Mouse (Mus musculus) lung, embryonic 15.5 days (tissue): ENCODE results near the gene Gab1. TPM values are rescaled to one million over a fixed set of nuclear protein-coding genes. Genes with fewer than 3 reads are reported as not detected.
A peak's percentile ranks its signal among the peaks of the same experiment; 100 is the strongest.

ENCODE experiments used
- ATAC-seq: fragments of 200-750 bp; cut with Nextera tagmentation; 2 replicates; pipeline ENCODE4 v1.8.0; 2017; ENCODE audit warnings: moderate number of reproducible peaks, borderline replicate concordance; ENCODE audit not compliant: low FRiP score, low TSS enrichment; ENCODE audit errors: extremely low read depth
- H3K27ac ChIP-seq: fragments of 300-500 bp; sonication (generic); 2 replicates; pipeline ENCODE4 v1.5.1; 2015; ENCODE audit warnings: moderate library complexity, mild to moderate bottlenecking, inconsistent platforms
- H3K27me3 ChIP-seq: fragments of 300-500 bp; sonication (generic); 2 replicates; pipeline ENCODE4 v1.6.1; 2015; ENCODE audit warnings: inconsistent platforms
- H3K36me3 ChIP-seq: fragments of 300-500 bp; sonication (generic); 2 replicates; pipeline ENCODE4 v1.6.1; 2015; ENCODE audit warnings: inconsistent platforms
- H3K4me1 ChIP-seq: fragments of 300-500 bp; sonication (generic); 2 replicates; pipeline ENCODE4 v1.6.1; 2015; ENCODE audit warnings: inconsistent platforms
- H3K4me2 ChIP-seq: fragments of 300-500 bp; sonication (generic); 2 replicates; pipeline ENCODE4 v1.6.1; 2015; ENCODE audit warnings: inconsistent platforms, mild to moderate bottlenecking, moderate library complexity
- H3K4me3 ChIP-seq: fragments of 300-500 bp; sonication (generic); 2 replicates; pipeline ENCODE4 v1.5.1; 2015; ENCODE audit warnings: mild to moderate bottlenecking, inconsistent platforms
- H3K9ac ChIP-seq: fragments of 300-500 bp; sonication (generic); 2 replicates; pipeline ENCODE4 v1.6.1; 2015; ENCODE audit warnings: inconsistent platforms
- H3K9me3 ChIP-seq: fragments of 300-500 bp; sonication (generic); 2 replicates; pipeline ENCODE4 v1.6.1; 2016; ENCODE audit warnings: inconsistent platforms
- WGBS: fragments of 180-500 bp; shearing (Covaris S2); methylation state at CpG from one replicate; pipeline ENCODE4 v1.1.7; 2015; 5-methylcytosine and 5-hydroxymethylcytosine counted together
- polyA plus RNA-seq: library from polyadenylated mRNA; unstranded; fragments of >200 nt; fragmentation: Nextera tagmentation; extraction: Ambion mirVana; gene quantifications from 2 replicates; pipeline ENCODE4 v1.2.1, GENCODE M21; 2015

Gene Gab1
- 20.2 and 22.2 TPM in 2 replicates for polyA plus RNA-seq

- H3K27me3 ChIP-seq, result no peaks in the 10 kb centered on the region
- H3K27ac ChIP-seq, result peak within 1 kb of the TSS; percentile 100
- WGBS, result under 1% methylated on average over 56 of the region's 70 CpGs
- peak within 1 kb of the TSS; percentile 95 for H3K9ac ChIP-seq
- peak within 1 kb of the TSS; percentile 92 for H3K4me3 ChIP-seq
- H3K4me1 ChIP-seq, result peaks cover 28% of the 10 kb centered on the region
- H3K9me3 ChIP-seq, result no peaks in the 10 kb centered on the region
- H3K36me3 ChIP-seq, result no peaks in the 10 kb centered on the region
- ATAC-seq, result peak; percentile 96
- H3K4me2 ChIP-seq, result peak within 1 kb of the TSS; percentile 76
These were observed at the start of gene Gab1 for GRCm38 (mm10) chr8:80880196-80881106. Gene Gab1 (minus strand): TSS chr8:80880519.

- Histone ChIP-seq H3K27ac (peak overlapping the region; percentile 25; the same call in 1 of the 2 replicates), H3K4me3 (no peak overlapping the region), H3K27me3 (no peaks in the 10 kb centered on the region), H3K9ac (no peak overlapping the region), H3K4me2 (no peak overlapping the region), H3K4me1 (peaks cover 14% of the 10 kb centered on the region; the same call in 1 of the 2 replicates), H3K9me3 (no peaks in the 10 kb centered on the region), H3K36me3 (no peaks in the 10 kb centered on the region)
- ATAC-seq, result peak; percentile 23; the same call in 1 of the 2 replicates
These were observed 48.5 kb upstream of the Gab1 start for GRCm38 (mm10) chr8:80928770-80929169.

GRCm38 (mm10) chr8:80923794-80924316 lies 43.5 kb upstream of the Gab1 start:
- H3K9ac ChIP-seq, result no peak overlapping the region
- peak overlapping the region; percentile 87 for H3K27ac ChIP-seq
- H3K4me2 ChIP-seq, result no peak overlapping the region
- no peak overlapping the region for H3K4me3 ChIP-seq
- 0 out of 2 replicates have a peak, but pooled peaks have one; percentile 6 for ATAC-seq
- peaks cover 25% of the 10 kb centered on the region for H3K4me1 ChIP-seq
- H3K9me3 ChIP-seq, result no peaks in the 10 kb centered on the region
- 58% methylated on average over 9 of the region's 9 CpGs for WGBS
- no peaks in the 10 kb centered on the region for H3K36me3 ChIP-seq
- no peaks in the 10 kb centered on the region for H3K27me3 ChIP-seq

DNA sequence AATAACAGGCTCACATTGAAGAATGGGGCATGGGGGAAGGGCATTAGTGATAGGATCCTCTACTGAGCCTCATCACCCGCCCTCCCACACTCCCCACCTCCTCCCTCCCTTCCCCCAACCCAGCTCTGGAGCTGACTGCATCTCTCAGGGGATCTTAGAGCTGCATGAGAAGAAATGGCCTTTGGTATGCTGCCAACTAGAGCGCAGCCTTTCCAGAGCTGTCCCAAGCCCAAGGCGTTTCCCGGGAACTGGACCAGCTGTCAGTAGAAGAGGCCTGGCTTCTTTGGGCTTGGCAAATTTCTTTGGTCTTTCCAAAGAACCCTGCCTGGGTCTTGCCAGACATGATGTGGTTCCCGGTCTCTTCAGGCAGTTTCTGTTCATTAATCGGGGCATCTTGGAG lies 42.3 kb upstream of the Gab1 start:
- H3K4me1 ChIP-seq, result peaks cover 20% of the 10 kb centered on the region
- H3K4me3 ChIP-seq, result no peak overlapping the region
- no peak overlapping the region for H3K4me2 ChIP-seq
- ATAC-seq, result peak; percentile 94
- WGBS, result 32% methylated on average over 6 of the region's 6 CpGs
- no peaks in the 10 kb centered on the region for H3K36me3 ChIP-seq
- H3K27me3 ChIP-seq, result no peaks in the 10 kb centered on the region
- H3K27ac ChIP-seq, result peak overlapping the region; percentile 87
- no peaks in the 10 kb centered on the region for H3K9me3 ChIP-seq
- no peak overlapping the region for H3K9ac ChIP-seq

GRCm38 (mm10) chr8:80919130-80919529 lies 38.8 kb upstream of the Gab1 start:
- Histone ChIP-seq H3K9ac (no peak overlapping the region), H3K4me2 (no peak overlapping the region), H3K4me1 (peaks cover 18% of the 10 kb centered on the region), H3K27ac (no peak overlapping the region), H3K36me3 (no peaks in the 10 kb centered on the region), H3K27me3 (no peaks in the 10 kb centered on the region), H3K9me3 (no peaks in the 10 kb centered on the region), H3K4me3 (no peak overlapping the region)
- no peak for ATAC-seq
- WGBS, result 81% methylated on average over 4 of the region's 4 CpGs

GRCm38 (mm10) chr8:80918531-80918930 lies 38.2 kb upstream of the Gab1 start:
- WGBS, result 89% methylated on average over 6 of the region's 6 CpGs
- no peak overlapping the region for H3K9ac ChIP-seq
- H3K36me3 ChIP-seq, result no peaks in the 10 kb centered on the region
- no peaks in the 10 kb centered on the region for H3K9me3 ChIP-seq
- H3K27ac ChIP-seq, result no peak overlapping the region
- peaks cover 18% of the 10 kb centered on the region for H3K4me1 ChIP-seq
- H3K4me3 ChIP-seq, result no peak overlapping the region
- no peak overlapping the region for H3K4me2 ChIP-seq
- ATAC-seq, result no peak
- H3K27me3 ChIP-seq, result no peaks in the 10 kb centered on the region

- Histone ChIP-seq H3K4me1 (peaks cover 15% of the 10 kb centered on the region), H3K27me3 (no peaks in the 10 kb centered on the region), H3K4me3 (no peak overlapping the region), H3K36me3 (no peaks in the 10 kb centered on the region), H3K27ac (peak overlapping the region; percentile 29; the same call in 1 of the 2 replicates), H3K9me3 (no peaks in the 10 kb centered on the region), H3K4me2 (no peak overlapping the region), H3K9ac (no peak overlapping the region)
- no peak for ATAC-seq
- 60% methylated on average over 11 of the region's 11 CpGs for WGBS
These were observed 36.3 kb upstream of the Gab1 start for GRCm38 (mm10) chr8:80916463-80917235.

DNA sequence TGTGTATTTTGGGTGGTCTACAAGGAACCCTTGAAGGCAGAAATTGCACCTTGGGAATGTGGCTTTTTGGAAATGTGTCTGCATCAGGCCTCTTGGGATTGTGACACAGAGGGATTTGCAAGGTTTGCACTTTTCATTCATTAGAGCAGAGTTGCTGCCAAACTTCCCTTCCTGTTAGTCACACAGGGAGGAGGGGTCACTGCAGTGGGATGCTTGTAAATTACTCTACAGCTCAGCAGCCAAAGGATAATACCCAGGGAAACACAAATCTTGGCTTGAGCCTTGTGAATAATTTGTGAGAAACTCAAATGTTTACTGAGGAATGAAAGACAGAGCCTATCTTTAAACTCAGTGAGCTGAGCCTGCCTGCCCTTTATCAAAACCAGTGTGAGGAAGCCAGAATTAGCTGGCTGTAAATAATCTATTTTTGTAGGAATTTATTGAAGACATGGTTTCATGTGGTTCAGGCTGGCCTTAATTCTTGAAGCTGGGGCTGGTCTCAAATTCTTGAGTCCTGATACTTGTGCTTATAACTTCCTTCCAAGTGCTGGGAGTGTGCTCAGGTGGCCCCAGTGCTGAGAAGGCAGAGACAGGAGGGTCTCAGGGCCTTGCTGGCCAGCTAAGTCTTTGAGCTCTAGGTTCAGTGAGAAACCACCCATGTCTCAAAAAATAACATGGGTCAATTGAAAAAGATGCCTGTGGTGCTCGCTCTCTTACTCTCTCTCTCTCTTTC lies 32.9 kb upstream of the Gab1 start:
- no peak overlapping the region for H3K9ac ChIP-seq
- H3K27ac ChIP-seq, result peak overlapping the region; percentile 91
- H3K4me1 ChIP-seq, result peaks cover 18% of the 10 kb centered on the region
- no peaks in the 10 kb centered on the region for H3K9me3 ChIP-seq
- WGBS, result 100% methylated on average over 1 of the region's 1 CpGs
- no peak overlapping the region for H3K4me3 ChIP-seq
- ATAC-seq, result peak; percentile 89
- no peaks in the 10 kb centered on the region for H3K27me3 ChIP-seq
- H3K36me3 ChIP-seq, result no peaks in the 10 kb centered on the region
- H3K4me2 ChIP-seq, result no peak overlapping the region

GRCm38 (mm10) chr8:80911400-80911799 lies 31.1 kb upstream of the Gab1 start:
- no peak overlapping the region for H3K4me2 ChIP-seq
- H3K36me3 ChIP-seq, result no peaks in the 10 kb centered on the region
- WGBS, result 82% methylated on average over 5 of the region's 5 CpGs
- H3K4me3 ChIP-seq, result no peak overlapping the region
- H3K27me3 ChIP-seq, result no peaks in the 10 kb centered on the region
- H3K4me1 ChIP-seq, result peaks cover 19% of the 10 kb centered on the region
- no peak overlapping the region for H3K27ac ChIP-seq
- no peaks in the 10 kb centered on the region for H3K9me3 ChIP-seq
- no peak for ATAC-seq
- H3K9ac ChIP-seq, result no peak overlapping the region

DNA sequence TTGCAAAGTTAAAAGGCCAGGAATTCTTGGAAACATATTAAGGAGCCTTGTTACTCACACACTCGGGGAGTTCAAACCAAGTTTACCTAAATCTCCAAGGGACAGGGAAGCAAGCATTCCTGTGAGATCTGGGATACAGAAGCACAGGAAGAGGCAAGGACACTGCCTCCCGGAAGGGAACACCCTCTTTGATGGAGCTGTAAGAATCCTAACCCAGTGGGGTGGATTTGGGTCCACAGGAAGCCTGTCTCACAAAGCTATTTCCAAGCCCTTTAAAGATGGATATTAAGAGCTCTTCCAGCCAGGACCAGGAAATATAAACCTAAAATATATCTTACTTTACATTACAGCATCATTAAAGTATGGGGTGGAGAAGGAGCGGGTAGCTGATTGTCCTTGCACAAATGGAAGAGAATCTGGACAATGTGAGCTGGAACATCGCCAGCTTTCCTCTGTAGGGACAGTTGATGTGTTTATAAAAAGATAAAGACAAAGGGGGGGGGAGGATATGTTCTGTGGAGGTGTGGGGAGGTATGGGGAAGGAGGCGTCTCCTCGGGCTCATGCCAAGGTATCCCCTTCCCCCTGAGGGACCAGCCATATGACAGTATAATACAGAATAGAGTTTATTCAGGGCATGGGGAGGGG lies 28.1 kb upstream of the Gab1 start:
- no peaks in the 10 kb centered on the region for H3K27me3 ChIP-seq
- no peaks in the 10 kb centered on the region for H3K9me3 ChIP-seq
- H3K4me2 ChIP-seq, result no peak overlapping the region; the same call in 1 of the 2 replicates
- WGBS, result 22% methylated on average over 6 of the region's 6 CpGs
- ATAC-seq, result peak; percentile 36; the same call in 1 of the 2 replicates
- peaks cover 12% of the 10 kb centered on the region for H3K4me1 ChIP-seq
- no peaks in the 10 kb centered on the region for H3K36me3 ChIP-seq
- H3K4me3 ChIP-seq, result no peak overlapping the region
- no peak overlapping the region for H3K9ac ChIP-seq
- peak overlapping the region; percentile 55 for H3K27ac ChIP-seq

- ATAC-seq, result no peak
- H3K9me3 ChIP-seq, result no peaks in the 10 kb centered on the region
These were observed 22.0 kb upstream of the Gab1 start for GRCm38 (mm10) chr8:80902354-80902753.

More at GRCm38 (mm10) chr8:80902354-80902753, 22.0 kb upstream of the Gab1 start:
- Histone ChIP-seq H3K4me3 (no peak overlapping the region), H3K9ac (no peak overlapping the region), H3K27me3 (no peaks in the 10 kb centered on the region), H3K27ac (no peak overlapping the region), H3K36me3 (no peaks in the 10 kb centered on the region), H3K4me1 (no peaks in the 10 kb centered on the region), H3K4me2 (no peak overlapping the region)
- WGBS, result 80% methylated on average over 9 of the region's 9 CpGs
